Mouse (Mus musculus) intestine, embryonic 15.5 days (tissue): Measurements from ENCODE around the gene Sirt6. TPM values are rescaled to one million over a fixed set of nuclear protein-coding genes. Genes with fewer than 3 reads are reported as not detected.
"Not testable (repeated sequence)": the region's sequence is repeated elsewhere in the genome, so short reads cannot be mapped to it uniquely, and the experiment has no call there.

ENCODE experiments used
- ATAC-seq: fragments of 200-750 bp; cut with Nextera tagmentation; 2 replicates; pipeline ENCODE4 v1.8.0; 2017; ENCODE audit warnings: moderate TSS enrichment, moderate library complexity
- H3K27ac ChIP-seq: fragments of 300-500 bp; sonication (generic); 2 replicates; pipeline ENCODE4 v1.5.1; 2015; ENCODE audit warnings: mild to moderate bottlenecking, inconsistent platforms
- H3K27me3 ChIP-seq: fragments of 300-500 bp; sonication (generic); replicated peaks from 2 replicates; pipeline ENCODE4 v1.6.1; 2015; ENCODE audit warnings: inconsistent platforms
- H3K36me3 ChIP-seq: fragments of 300-500 bp; sonication (generic); 2 replicates; pipeline ENCODE4 v1.6.1; 2015; ENCODE audit warnings: inconsistent platforms
- H3K4me1 ChIP-seq: fragments of 300-500 bp; sonication (generic); replicated peaks from 2 replicates; pipeline ENCODE4 v1.6.1; 2015; ENCODE audit warnings: inconsistent platforms
- H3K4me2 ChIP-seq: fragments of 300-500 bp; sonication (generic); replicated peaks from 2 replicates; pipeline ENCODE4 v1.6.1; 2015; ENCODE audit warnings: mild to moderate bottlenecking, inconsistent platforms
- H3K4me3 ChIP-seq: fragments of 300-500 bp; sonication (generic); replicated peaks from 2 replicates; pipeline ENCODE4 v1.5.1; 2015; ENCODE audit warnings: inconsistent platforms
- H3K9ac ChIP-seq: fragments of 300-500 bp; sonication (generic); 2 replicates; pipeline ENCODE4 v1.6.1; 2015; ENCODE audit warnings: inconsistent platforms
- H3K9me3 ChIP-seq: fragments of 300-500 bp; sonication (generic); 2 replicates; pipeline ENCODE4 v1.6.1; 2016; ENCODE audit warnings: inconsistent platforms
- WGBS: fragments of 180-500 bp; shearing (Covaris S2); methylation state at CpG from one replicate; pipeline ENCODE4 v1.1.7; 2015; 5-methylcytosine and 5-hydroxymethylcytosine counted together
- polyA plus RNA-seq: library from polyadenylated mRNA; unstranded; fragments of >200 nt; fragmentation: Nextera tagmentation; extraction: Ambion mirVana; gene quantifications from 2 replicates; pipeline ENCODE4 v1.2.1, GENCODE M21; 2015

Sirt6 gene
- 28.9 and 33.3 TPM in 2 replicates for polyA plus RNA-seq

- Histone ChIP-seq H3K4me2 (peak within 1 kb of the TSS; percentile 79), H3K9ac (peak within 1 kb of the TSS; percentile 66), H3K9me3 (no peaks in the 10 kb centered on the region), H3K4me3 (peak within 1 kb of the TSS; percentile 66), H3K4me1 (peaks cover 15% of the 10 kb centered on the region), H3K27me3 (no peaks in the 10 kb centered on the region), H3K27ac (peak within 1 kb of the TSS; percentile 83), H3K36me3 (peaks cover 9% of the 10 kb centered on the region; the same call in 1 of the 2 replicates)
- 5% methylated on average over 40 of the region's 40 CpGs for WGBS
- ATAC-seq, result peak; percentile 93
Measured at GRCm38 (mm10) chr10:81626994-81627835, at the start of gene Sirt6. Sirt6 (minus strand) TSS chr10:81627797.

GRCm38 (mm10) chr10:81656174-81656573 is 28.6 kb upstream of the Sirt6 start:
- H3K9me3 ChIP-seq, result 0 out of 2 replicates have a peak, but pooled peaks cover 5% of the 10 kb centered on the region
- no peak overlapping the region for H3K27ac ChIP-seq
- no peak overlapping the region for H3K4me3 ChIP-seq
- no peaks in the 10 kb centered on the region for H3K4me1 ChIP-seq
- H3K27me3 ChIP-seq, result no peaks in the 10 kb centered on the region
- no peak overlapping the region for H3K4me2 ChIP-seq
- no peak for ATAC-seq
- H3K9ac ChIP-seq, result no peak overlapping the region
- 91% methylated on average over 2 of the region's 2 CpGs for WGBS
- peaks cover 15% of the 10 kb centered on the region; the same call in 1 of the 2 replicates for H3K36me3 ChIP-seq

GRCm38 (mm10) chr10:81655178-81655577 is 27.6 kb upstream of the Sirt6 start:
- Histone ChIP-seq H3K9me3 (0 out of 2 replicates have a peak, but pooled peaks cover 5% of the 10 kb centered on the region), H3K27me3 (no peaks in the 10 kb centered on the region), H3K27ac (no peak overlapping the region), H3K4me3 (no peak overlapping the region), H3K9ac (no peak overlapping the region), H3K36me3 (peaks cover 18% of the 10 kb centered on the region; the same call in 1 of the 2 replicates), H3K4me1 (no peaks in the 10 kb centered on the region), H3K4me2 (no peak overlapping the region)
- WGBS, result 92% methylated on average over 10 of the region's 10 CpGs
- ATAC-seq, result no peak

DNA sequence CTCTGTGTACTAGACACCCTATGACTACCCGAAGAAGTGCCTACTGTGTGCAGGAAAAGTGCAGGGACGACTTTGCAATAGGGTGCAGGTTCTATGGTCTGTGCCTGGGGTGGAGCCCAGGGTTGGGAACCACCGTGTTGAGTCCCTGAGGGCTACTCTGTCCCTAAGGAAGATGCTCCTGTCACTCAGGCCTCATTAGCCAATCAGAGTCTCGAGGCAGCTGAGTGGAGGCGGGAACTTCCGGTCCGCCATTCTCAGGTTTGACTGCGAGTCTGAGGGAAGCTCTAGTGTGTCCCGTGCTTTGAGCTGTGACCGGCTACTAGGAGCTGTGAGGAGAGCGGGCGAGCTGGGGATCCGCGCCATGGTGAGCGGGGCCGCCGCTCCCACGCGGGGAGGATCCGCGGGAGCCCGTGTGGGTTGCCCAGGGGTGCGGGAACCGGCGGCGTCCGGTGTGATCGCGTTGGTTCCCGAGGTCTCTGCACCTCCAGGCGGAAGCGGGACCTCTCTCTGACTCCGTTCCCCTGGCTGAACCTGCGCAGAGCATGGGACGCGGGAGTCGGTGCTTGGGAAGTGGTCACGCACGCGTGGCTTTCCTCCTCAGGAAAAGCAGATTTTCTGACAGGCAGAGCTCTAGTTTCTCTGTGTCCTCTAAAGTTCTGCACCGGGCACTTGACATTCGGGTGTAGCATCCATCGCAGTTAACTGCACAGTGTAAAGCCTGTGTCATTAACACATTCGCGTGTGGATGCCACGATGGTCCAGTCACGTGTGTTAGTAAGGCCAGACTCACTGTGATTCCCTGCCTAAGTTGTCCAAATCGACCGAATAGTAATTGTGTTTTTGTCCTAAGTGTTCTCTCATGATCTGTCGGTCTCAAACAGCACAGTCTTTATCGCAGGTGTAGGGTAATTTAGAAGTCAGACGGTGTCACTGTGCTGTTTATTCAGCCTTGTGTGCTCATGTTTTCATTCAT is 21.5 kb upstream of the Sirt6 start, which contains the start of gene Gm10778:
TSS of gene Gm10778 (plus strand) at position 257 of the 973 bp plus-strand sequence.
- WGBS, result 2% methylated on average over 32 of the region's 52 CpGs
- H3K9me3 ChIP-seq, H3K36me3 ChIP-seq, H3K4me1 ChIP-seq, H3K27me3 ChIP-seq: not testable (repeated sequence)
- peak; percentile 95 for ATAC-seq
- Histone ChIP-seq H3K4me3 (peak within 1 kb of the TSS; percentile 53), H3K4me2 (peak within 1 kb of the TSS; percentile 58), H3K27ac (peak within 1 kb of the TSS; percentile 79; the same call in 1 of the 2 replicates), H3K9ac (peak within 1 kb of the TSS; percentile 65)

DNA sequence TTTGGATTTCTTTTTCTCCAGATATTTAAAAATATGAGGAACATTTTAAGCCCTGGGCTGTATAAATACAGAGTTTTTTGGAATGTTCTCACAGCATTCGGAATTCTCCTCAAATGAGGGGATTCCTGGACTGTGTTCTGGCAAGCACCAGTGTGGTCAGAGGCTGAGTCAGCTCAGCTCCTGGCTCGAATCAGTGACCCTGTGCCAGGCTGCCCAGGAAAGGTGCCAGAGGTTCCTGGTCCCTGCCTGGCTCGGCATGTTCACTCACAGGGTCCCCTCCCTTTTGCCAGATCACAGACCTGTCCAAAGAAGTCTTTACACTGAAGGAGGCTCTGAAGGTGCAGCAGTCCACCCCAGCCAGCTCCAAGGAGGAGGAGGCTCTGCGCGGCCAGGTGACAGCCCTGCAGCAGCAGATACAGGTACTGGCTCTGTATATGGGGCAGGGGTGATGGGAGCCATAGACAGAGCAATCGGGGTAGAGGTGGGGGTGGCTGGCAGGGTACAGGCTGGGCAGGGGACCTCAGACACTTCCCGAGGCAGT is 18.5 kb upstream of the Sirt6 start:
- no peaks in the 10 kb centered on the region for H3K9me3 ChIP-seq
- no peak for ATAC-seq
- WGBS, result 82% methylated on average over 7 of the region's 7 CpGs
- H3K4me1 ChIP-seq, result peaks cover 22% of the 10 kb centered on the region
- peaks cover 3% of the 10 kb centered on the region; the same call in 1 of the 2 replicates for H3K36me3 ChIP-seq
- H3K27ac ChIP-seq, result no peak overlapping the region
- H3K4me3 ChIP-seq, result no peak overlapping the region
- no peak overlapping the region for H3K9ac ChIP-seq
- H3K4me2 ChIP-seq, result no peak overlapping the region
- no peaks in the 10 kb centered on the region for H3K27me3 ChIP-seq

- H3K9me3 ChIP-seq, result no peaks in the 10 kb centered on the region
- no peak overlapping the region for H3K4me2 ChIP-seq
- peaks cover 24% of the 10 kb centered on the region for H3K4me1 ChIP-seq
- H3K36me3 ChIP-seq, result no peaks in the 10 kb centered on the region
- no peak overlapping the region for H3K9ac ChIP-seq
- no peak overlapping the region for H3K27ac ChIP-seq
- no peaks in the 10 kb centered on the region for H3K27me3 ChIP-seq
- ATAC-seq, result no peak
- no peak overlapping the region for H3K4me3 ChIP-seq
- 87% methylated on average over 4 of the region's 4 CpGs for WGBS
Measured at GRCm38 (mm10) chr10:81645391-81645790, 17.8 kb upstream of the Sirt6 start.

GRCm38 (mm10) chr10:81644716-81645115 is 17.1 kb upstream of the Sirt6 start:
- no peak for ATAC-seq
- 92% methylated on average over 18 of the region's 18 CpGs for WGBS
- H3K9me3 ChIP-seq, result no peaks in the 10 kb centered on the region
- H3K36me3 ChIP-seq, result no peaks in the 10 kb centered on the region
- no peaks in the 10 kb centered on the region for H3K27me3 ChIP-seq
- H3K4me1 ChIP-seq, result peaks cover 24% of the 10 kb centered on the region
- no peak overlapping the region for H3K4me3 ChIP-seq
- H3K9ac ChIP-seq, result no peak overlapping the region
- H3K27ac ChIP-seq, result no peak overlapping the region
- H3K4me2 ChIP-seq, result no peak overlapping the region

GRCm38 (mm10) chr10:81644162-81644561 is 16.6 kb upstream of the Sirt6 start:
- H3K9ac ChIP-seq, result peak overlapping the region; percentile 99
- H3K27me3 ChIP-seq, result no peaks in the 10 kb centered on the region
- peak overlapping the region; percentile 99 for H3K27ac ChIP-seq
- peak overlapping the region; percentile 91 for H3K4me2 ChIP-seq
- peak; percentile 11 for ATAC-seq
- H3K4me3 ChIP-seq, result peak overlapping the region; percentile 82
- WGBS, result 52% methylated on average over 2 of the region's 2 CpGs
- no peaks in the 10 kb centered on the region for H3K9me3 ChIP-seq
- peaks cover 24% of the 10 kb centered on the region for H3K4me1 ChIP-seq
- no peaks in the 10 kb centered on the region for H3K36me3 ChIP-seq

DNA sequence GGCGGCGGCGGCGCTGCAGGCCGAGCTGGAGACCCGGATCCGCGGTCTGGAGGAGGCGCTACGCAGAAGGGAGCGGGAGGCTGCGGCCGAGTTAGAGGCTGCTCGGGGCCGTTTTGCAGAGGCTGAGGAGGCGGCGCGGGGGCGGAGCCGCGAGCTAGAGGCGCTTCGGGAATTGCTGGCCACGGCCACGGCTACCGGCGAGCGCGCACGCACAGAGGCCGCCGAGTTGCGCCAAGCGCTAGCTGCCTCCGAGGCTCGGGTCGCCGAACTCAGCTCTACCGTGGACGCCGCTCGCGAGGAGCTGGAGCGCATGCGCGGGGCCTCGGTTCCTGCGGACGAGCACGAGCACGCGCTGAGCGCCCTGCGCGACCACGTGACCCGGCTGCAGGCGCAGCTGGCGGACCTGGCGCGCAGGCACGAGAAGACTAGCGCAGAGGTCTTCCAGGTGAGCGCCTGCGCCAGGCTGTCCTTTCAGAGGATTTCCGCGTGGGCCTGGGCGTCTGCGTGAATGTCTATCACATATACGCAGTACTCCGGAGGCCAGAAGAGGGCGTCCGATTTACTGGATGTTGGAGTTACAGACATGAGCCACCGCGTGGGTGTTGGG is 16.0 kb upstream of the Sirt6 start:
- H3K27ac ChIP-seq, result peak overlapping the region; percentile 99
- peak; percentile 93 for ATAC-seq
- no peaks in the 10 kb centered on the region for H3K36me3 ChIP-seq
- under 1% methylated on average over 75 of the region's 75 CpGs for WGBS
- H3K4me2 ChIP-seq, result peak overlapping the region; percentile 91
- no peaks in the 10 kb centered on the region for H3K27me3 ChIP-seq
- peak overlapping the region; percentile 99 for H3K9ac ChIP-seq
- H3K4me3 ChIP-seq, result peak overlapping the region; percentile 82
- H3K9me3 ChIP-seq, result no peaks in the 10 kb centered on the region
- peaks cover 24% of the 10 kb centered on the region for H3K4me1 ChIP-seq

DNA sequence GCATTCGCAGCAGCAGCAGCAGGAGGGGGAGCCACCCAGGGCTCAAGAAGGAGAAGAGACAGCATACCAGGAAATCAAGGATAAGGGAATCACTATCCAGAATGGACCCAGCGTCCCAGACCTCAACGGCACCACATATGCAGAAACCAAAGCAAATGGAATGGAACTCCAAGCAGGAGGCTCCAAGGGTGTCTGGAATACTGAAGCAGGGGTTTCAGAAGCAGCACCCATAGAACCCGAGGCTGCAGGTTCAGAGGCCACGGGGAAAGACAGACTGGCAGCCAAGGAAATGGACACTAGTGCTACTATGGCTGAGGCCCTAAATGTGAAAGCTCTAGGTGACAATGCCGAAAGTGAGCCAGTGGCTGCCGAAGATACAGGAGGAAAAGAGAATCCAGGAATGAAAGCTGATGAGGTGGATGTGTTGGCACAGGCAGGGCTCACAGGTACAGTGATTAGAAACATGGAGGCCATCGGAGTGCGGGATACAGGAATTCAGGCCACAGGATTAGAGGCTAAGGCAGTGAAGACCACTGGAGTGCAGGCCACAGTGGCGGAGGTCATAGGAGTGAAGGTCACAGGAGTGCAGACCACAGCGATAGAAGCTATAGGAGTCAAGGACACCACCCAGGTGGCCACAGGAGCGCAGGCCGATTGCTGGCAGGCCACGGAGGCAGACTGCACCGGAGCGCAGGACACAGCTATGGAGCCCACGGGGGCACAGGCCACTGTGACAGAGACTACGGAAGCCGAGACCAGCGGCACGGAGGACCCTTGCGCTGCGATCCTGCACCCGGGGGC is 15.3 kb upstream of the Sirt6 start:
- Histone ChIP-seq H3K9me3 (no peaks in the 10 kb centered on the region), H3K9ac (peak overlapping the region; percentile 99), H3K4me1 (peaks cover 24% of the 10 kb centered on the region), H3K4me2 (peak overlapping the region; percentile 91), H3K4me3 (peak overlapping the region; percentile 82), H3K27ac (peak overlapping the region; percentile 99), H3K36me3 (no peaks in the 10 kb centered on the region), H3K27me3 (no peaks in the 10 kb centered on the region)
- ATAC-seq, result no peak; the same call in 1 of the 2 replicates
- WGBS, result 17% methylated on average over 24 of the region's 24 CpGs
